Mouse (Mus musculus) erythroblast, embryonic 14.5 days (primary cell): ENCODE measurements at regions not wholly inside any gene's neighbourhood (a gene's known extent, or its start where the extent isn't known, plus 50 kb on each side); places are given as distances from the start of the nearest gene placed in this dataset.

Experiments
- GATA1 ChIP-seq: IDR thresholded peaks from 2 replicates; pipeline ENCODE4 v1.6.1; 2012; ENCODE audit warnings: low read length, inconsistent platforms, mixed read lengths
- TAL1 ChIP-seq: IDR thresholded peaks from 3 replicates; pipeline ENCODE4 v1.6.1; 2012; ENCODE audit warnings: low read length, inconsistent platforms, mixed read lengths

DNA sequence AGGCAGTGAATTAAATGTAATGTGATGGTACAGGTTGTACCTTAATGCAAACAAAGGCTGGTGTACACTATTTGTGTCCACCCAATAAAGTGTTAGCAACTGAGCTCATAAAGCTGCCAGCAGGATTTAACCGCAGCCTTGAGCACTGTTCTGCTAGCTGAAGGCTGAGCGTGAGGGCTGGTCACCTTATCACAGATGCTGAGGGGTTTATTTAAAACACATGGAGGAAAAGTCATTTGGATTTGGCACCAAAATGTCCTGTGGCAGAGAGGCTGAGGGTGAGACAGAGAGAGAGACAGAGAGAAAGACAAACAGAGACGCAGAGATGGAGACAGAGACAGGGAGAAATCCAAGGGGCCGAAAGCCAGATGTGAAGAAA is 181.9 kb upstream of the Habp2 start:
- TF ChIP-seq TAL1 (no peak), GATA1 (no peak)
